Mouse (Mus musculus): ENCODE measurements at regions not wholly inside any gene's neighbourhood (a gene's known extent, or its start where the extent isn't known, plus 50 kb on each side); places are given as distances from the start of the nearest gene placed in this dataset.

GRCm38 (mm10) chr16:93055545-93055944, 229.6 kb upstream of the Runx1 start:
- TF ChIP-seq EP300 (IDR thresholded peaks at IDR 0.05) (no peak), CTCF (IDR thresholded peaks at IDR 0.05) (no peak)

Data from lung, postnatal 0 days (tissue).